Mouse (Mus musculus) lung, postnatal 14 days (tissue): ENCODE measurements around the gene Vamp1.

Experiments used
- DNase-seq: peaks from one replicate; pipeline ENCODE4 v3.0.0; 2021

Vamp1 gene

GRCm38 (mm10) chr6:125213715-125214114 is 1.6 kb upstream of the Vamp1 start:
- DNase-seq, result no peak

- no peak for DNase-seq
Measured at GRCm38 (mm10) chr6:125216898-125217297, 1.5 kb downstream of the Vamp1 start.

- DNase-seq, result no peak
Measured at GRCm38 (mm10) chr6:125217899-125218298, 2.5 kb downstream of the Vamp1 start.

GRCm38 (mm10) chr6:125218963-125219362 is 3.6 kb downstream of the Vamp1 start:
- DNase-seq, result peak; percentile 75

- DNase-seq, result no peak
Measured at GRCm38 (mm10) chr6:125221115-125221745, 5.9 kb downstream of the Vamp1 start.

- no peak for DNase-seq
Measured at GRCm38 (mm10) chr6:125222146-125222545, 6.8 kb downstream of the Vamp1 start.

- no peak for DNase-seq
Measured at GRCm38 (mm10) chr6:125222577-125222976, 7.2 kb downstream of the Vamp1 start.

- DNase-seq, result no peak
Measured at GRCm38 (mm10) chr6:125225518-125226115, 10.3 kb downstream of the Vamp1 start.

GRCm38 (mm10) chr6:125230571-125230970 is 15.2 kb downstream of the Vamp1 start:
- no peak for DNase-seq

GRCm38 (mm10) chr6:125231117-125232044 is 16.0 kb downstream of the Vamp1 start, which contains the start of gene Tapbpl:
TSS of gene Tapbpl (minus strand) at chr6:125231860.
- DNase-seq, result peak; percentile 64

- DNase-seq, result no peak
Measured at GRCm38 (mm10) chr6:125232045-125232437, 16.7 kb downstream of the Vamp1 start.

GRCm38 (mm10) chr6:125232516-125232915 is 17.2 kb downstream of the Vamp1 start:
- no peak for DNase-seq

- peak; percentile 41 for DNase-seq
Measured at GRCm38 (mm10) chr6:125233816-125234519, 18.6 kb downstream of the Vamp1 start.

- DNase-seq, result no peak
Measured at GRCm38 (mm10) chr6:125234520-125234828, 19.1 kb downstream of the Vamp1 start.

GRCm38 (mm10) chr6:125236341-125236740 is 21.0 kb downstream of the Vamp1 start:
- DNase-seq, result no peak

GRCm38 (mm10) chr6:125236782-125237181 is 21.4 kb downstream of the Vamp1 start, which contains the start of gene Cd27:
TSS of gene Cd27 (minus strand) at chr6:125237010.
- no peak for DNase-seq

GRCm38 (mm10) chr6:125237421-125237820 is 22.1 kb downstream of the Vamp1 start:
- no peak for DNase-seq

GRCm38 (mm10) chr6:125238396-125238795 is 23.0 kb downstream of the Vamp1 start:
- DNase-seq, result no peak

- no peak for DNase-seq
Measured at GRCm38 (mm10) chr6:125239547-125239946, 24.2 kb downstream of the Vamp1 start.

GRCm38 (mm10) chr6:125240617-125241016 is 25.3 kb downstream of the Vamp1 start:
- no peak for DNase-seq

GRCm38 (mm10) chr6:125241566-125241965 is 26.2 kb downstream of the Vamp1 start:
- DNase-seq, result no peak

- no peak for DNase-seq
Measured at GRCm38 (mm10) chr6:125244551-125244950, 29.2 kb downstream of the Vamp1 start.

- DNase-seq, result no peak
Measured at GRCm38 (mm10) chr6:125252285-125252684, 36.9 kb downstream of the Vamp1 start.
